Mouse (Mus musculus) ES-E14 (cell line): ENCODE results near the gene Gpn2.

Source experiments
- CHD2 ChIP-seq: IDR thresholded peaks from 2 replicates; pipeline ENCODE4 v1.6.1; 2014; ENCODE audit warnings: mild to moderate bottlenecking, low read depth, low read length, inconsistent platforms
- HCFC1 ChIP-seq: IDR thresholded peaks from 2 replicates; pipeline ENCODE4 v1.6.1; 2012; ENCODE audit warnings: low read length, inconsistent platforms, borderline replicate concordance; ENCODE audit not compliant: insufficient read depth
- ZC3H11A ChIP-seq: IDR thresholded peaks from 2 replicates; pipeline ENCODE4 v1.6.1; 2012; ENCODE audit warnings: low read depth, mild to moderate bottlenecking, inconsistent platforms, low read length, borderline replicate concordance

- TF ChIP-seq HCFC1 (no peak), ZC3H11A (no peak), CHD2 (no peak)
Measured at GRCm38 (mm10) chr4:133599116-133599515, 15.0 kb downstream of the Gpn2 start.
